Mouse (Mus musculus): Measurements from ENCODE around the gene Tmem214. TPM values are rescaled to one million over a fixed set of nuclear protein-coding genes. Genes with fewer than 3 reads are reported as not detected.

Gene Tmem214
- polyA plus RNA-seq, 1 experiment = 28.5 TPM

- TF ChIP-seq GATA1 (IDR thresholded peaks at IDR 0.05; ENCODE audit: low read length) = no peak
These were observed 941 bp upstream of the Tmem214 start for GRCm38 (mm10) chr5:30866871-30867270.

GRCm38 (mm10) chr5:30868981-30869380 lies 1.2 kb downstream of the Tmem214 start:
- TF ChIP-seq GATA1 (IDR thresholded peaks at IDR 0.05; ENCODE audit: low read length) = no peak

- TF ChIP-seq GATA1 (IDR thresholded peaks at IDR 0.05; ENCODE audit: low read length) = no peak
These were observed 1.8 kb downstream of the Tmem214 start for GRCm38 (mm10) chr5:30869405-30870130.

GRCm38 (mm10) chr5:30870131-30870406 lies 2.3 kb downstream of the Tmem214 start:
- no peak for TF ChIP-seq GATA1 (IDR thresholded peaks at IDR 0.05; ENCODE audit: low read length)

- no peak for TF ChIP-seq GATA1 (IDR thresholded peaks at IDR 0.05; ENCODE audit: low read length)
These were observed 4.8 kb downstream of the Tmem214 start for GRCm38 (mm10) chr5:30872574-30872973.

GRCm38 (mm10) chr5:30874365-30874764 lies 6.6 kb downstream of the Tmem214 start:
- no peak for TF ChIP-seq GATA1 (IDR thresholded peaks at IDR 0.05; ENCODE audit: low read length)

GRCm38 (mm10) chr5:30878616-30879015 lies 10.8 kb downstream of the Tmem214 start:
- no peak for TF ChIP-seq GATA1 (IDR thresholded peaks at IDR 0.05; ENCODE audit: low read length)

GRCm38 (mm10) chr5:30879347-30879943 lies 11.6 kb downstream of the Tmem214 start:
- TF ChIP-seq GATA1 (IDR thresholded peaks at IDR 0.05; ENCODE audit: low read length) = no peak

- no peak for TF ChIP-seq GATA1 (IDR thresholded peaks at IDR 0.05; ENCODE audit: low read length)
These were observed 18.4 kb downstream of the Tmem214 start for GRCm38 (mm10) chr5:30886209-30886608.

- TF ChIP-seq GATA1 (IDR thresholded peaks at IDR 0.05; ENCODE audit: low read length) = no peak
These were observed 18.9 kb downstream of the Tmem214 start for GRCm38 (mm10) chr5:30886731-30887130.

- TF ChIP-seq GATA1 (IDR thresholded peaks at IDR 0.05; ENCODE audit: low read length) = no peak
These were observed 19.5 kb downstream of the Tmem214 start for GRCm38 (mm10) chr5:30887331-30887761.

GRCm38 (mm10) chr5:30887858-30888336 lies 20.1 kb downstream of the Tmem214 start:
- TF ChIP-seq GATA1 (IDR thresholded peaks at IDR 0.05; ENCODE audit: low read length) = no peak

GRCm38 (mm10) chr5:30888337-30889087 lies 20.7 kb downstream of the Tmem214 start, which contains the start of gene Agbl5:
TSS of gene Agbl5 (plus strand) at chr5:30888694.
- TF ChIP-seq GATA1 (IDR thresholded peaks at IDR 0.05; ENCODE audit: low read length) = no peak

GRCm38 (mm10) chr5:30889088-30889754 lies 21.4 kb downstream of the Tmem214 start:
- no peak for TF ChIP-seq GATA1 (IDR thresholded peaks at IDR 0.05; ENCODE audit: low read length)

- TF ChIP-seq GATA1 (IDR thresholded peaks at IDR 0.05; ENCODE audit: low read length) = no peak
These were observed 22.6 kb downstream of the Tmem214 start for GRCm38 (mm10) chr5:30890375-30890774.

- TF ChIP-seq GATA1 (IDR thresholded peaks at IDR 0.05; ENCODE audit: low read length) = no peak
These were observed 34.0 kb downstream of the Tmem214 start for GRCm38 (mm10) chr5:30901860-30902259.
